Mouse (Mus musculus): ENCODE measurements around the gene Mpzl2. TPM values are rescaled to one million over a fixed set of nuclear protein-coding genes. Genes with fewer than 3 reads are reported as not detected.

The Mpzl2 gene
- polyA plus RNA-seq, 1 experiment from 2014 or later: 0.92 TPM

DNA sequence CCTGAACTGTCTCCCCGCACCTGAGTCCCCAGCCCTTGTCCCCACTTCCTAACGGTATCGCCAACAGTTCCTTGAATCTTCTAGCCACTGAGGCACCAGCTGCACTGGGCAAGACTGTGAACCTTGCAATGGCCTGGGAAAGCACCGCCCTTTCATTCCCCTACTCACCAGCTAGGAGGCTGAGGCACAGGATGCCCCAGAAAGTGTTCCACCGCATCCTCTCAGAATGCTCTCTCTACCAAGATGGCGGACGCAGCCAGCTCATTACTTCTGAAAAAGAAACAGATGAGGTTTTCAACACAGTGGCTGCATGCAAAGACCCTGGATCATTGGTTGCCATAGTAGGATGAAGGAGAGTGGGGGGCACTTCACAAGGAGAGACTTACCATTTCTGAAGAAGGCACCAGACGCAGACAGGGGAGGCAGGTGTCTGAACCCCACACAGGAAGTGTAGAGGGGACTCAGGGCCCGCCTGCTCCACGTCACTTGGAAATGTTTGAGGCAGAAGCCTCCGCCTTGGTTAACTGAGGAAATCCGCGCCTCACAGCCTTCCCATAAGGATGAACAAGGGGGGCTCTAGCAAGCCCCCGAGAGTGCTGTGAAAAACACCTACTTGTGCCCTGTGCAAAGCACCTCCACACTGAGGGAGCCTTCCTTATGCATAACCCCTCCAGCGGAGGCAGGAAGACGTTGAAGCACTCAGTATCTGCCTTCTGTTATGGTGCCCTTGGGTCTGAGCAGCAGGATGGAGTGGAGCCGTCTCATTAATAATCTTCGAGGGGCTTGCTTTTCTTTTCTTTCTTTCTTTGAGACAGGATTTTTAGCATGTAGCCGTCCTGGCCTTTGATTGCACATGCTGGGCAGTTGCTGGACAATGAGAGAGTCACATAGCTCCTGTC is 30.2 kb upstream of the Mpzl2 start, which contains the start of gene Cd3e:
TSS of gene Cd3e (minus strand) at position 448 of the 899 bp plus-strand sequence.
- Histone ChIP-seq H3K27ac (ENCODE audit: poor library complexity, severe bottlenecking) (no peak within 1 kb of the TSS), H3K36me3 (no peaks in the 10 kb centered on the region), H3K4me2 (no peak within 1 kb of the TSS), H3K4me3 (no peak within 1 kb of the TSS), H3K9ac (no peak within 1 kb of the TSS), H3K4me1 (replicated peaks) (no peaks in the 10 kb centered on the region), H3K27me3 (replicated peaks) (peaks cover 37% of the 10 kb centered on the region), H3K9me3 (replicated peaks) (peaks cover under 1% of the 10 kb centered on the region; the same call in 1 of the 2 replicates)
- WGBS: 78% methylated on average over 19 of the region's 19 CpGs
- no peak for ATAC-seq (ENCODE audit: insufficient number of reproducible peaks, low FRiP score)

DNA sequence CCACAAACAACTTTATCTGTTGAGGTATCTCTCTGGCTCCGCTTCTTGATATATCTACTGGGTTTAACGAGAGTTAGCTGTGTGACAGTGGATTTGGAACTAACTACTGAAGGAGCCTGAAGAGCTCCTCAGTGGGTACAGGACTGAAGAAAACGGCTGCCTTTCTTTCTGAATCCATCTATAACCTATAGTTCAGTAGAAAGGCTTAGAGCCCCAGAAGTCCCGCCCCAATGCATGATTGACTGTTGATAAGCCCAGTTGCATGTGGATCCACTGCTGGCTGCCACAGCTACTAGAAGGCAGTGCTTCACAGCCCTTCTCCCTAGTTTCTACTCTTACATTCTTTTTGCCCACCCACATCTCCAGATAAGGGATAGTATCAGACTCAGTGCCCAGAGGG is 29.1 kb upstream of the Mpzl2 start:
- no peak for ATAC-seq (ENCODE audit: insufficient number of reproducible peaks, low FRiP score)
- H3K4me1 ChIP-seq (replicated peaks): no peaks in the 10 kb centered on the region
- no peak overlapping the region for H3K9ac ChIP-seq
- no peak overlapping the region for H3K4me3 ChIP-seq
- 61% methylated on average over 4 of the region's 4 CpGs for WGBS
- no peaks in the 10 kb centered on the region for H3K36me3 ChIP-seq
- H3K9me3 ChIP-seq (replicated peaks): peaks cover 4% of the 10 kb centered on the region; the same call in 1 of the 2 replicates
- peaks cover 35% of the 10 kb centered on the region for H3K27me3 ChIP-seq (replicated peaks)
- no peak overlapping the region for H3K4me2 ChIP-seq
- H3K27ac ChIP-seq (ENCODE audit: poor library complexity, severe bottlenecking): no peak overlapping the region

DNA sequence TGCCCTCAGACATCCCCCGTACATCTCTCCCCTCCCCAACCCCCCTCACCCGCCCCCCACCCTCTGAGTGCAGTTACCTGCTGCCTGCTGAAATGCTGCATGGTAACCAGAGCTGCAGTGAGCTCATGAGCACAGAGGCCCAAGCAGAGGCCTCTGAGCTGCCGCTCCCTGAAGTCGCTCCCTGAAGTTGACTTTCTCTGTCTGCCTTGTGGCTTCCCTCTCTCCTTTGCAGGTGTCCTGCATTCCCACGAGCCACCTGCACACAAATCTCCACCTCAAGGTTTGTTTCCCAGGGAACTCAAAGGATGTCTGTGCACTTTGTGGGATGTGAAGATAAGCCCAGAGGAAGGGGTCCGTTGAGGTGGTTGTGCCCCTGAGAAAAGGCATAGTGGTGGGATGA is 28.3 kb upstream of the Mpzl2 start:
- ATAC-seq (ENCODE audit: insufficient number of reproducible peaks, low FRiP score): no peak
- Histone ChIP-seq H3K36me3 (no peaks in the 10 kb centered on the region), H3K27ac (ENCODE audit: poor library complexity, severe bottlenecking) (no peak overlapping the region), H3K9me3 (replicated peaks) (peaks cover 4% of the 10 kb centered on the region; the same call in 1 of the 2 replicates), H3K27me3 (replicated peaks) (peaks cover 35% of the 10 kb centered on the region), H3K9ac (no peak overlapping the region), H3K4me1 (replicated peaks) (no peaks in the 10 kb centered on the region), H3K4me2 (no peak overlapping the region), H3K4me3 (no peak overlapping the region)
- 44% methylated on average over 6 of the region's 6 CpGs for WGBS

DNA sequence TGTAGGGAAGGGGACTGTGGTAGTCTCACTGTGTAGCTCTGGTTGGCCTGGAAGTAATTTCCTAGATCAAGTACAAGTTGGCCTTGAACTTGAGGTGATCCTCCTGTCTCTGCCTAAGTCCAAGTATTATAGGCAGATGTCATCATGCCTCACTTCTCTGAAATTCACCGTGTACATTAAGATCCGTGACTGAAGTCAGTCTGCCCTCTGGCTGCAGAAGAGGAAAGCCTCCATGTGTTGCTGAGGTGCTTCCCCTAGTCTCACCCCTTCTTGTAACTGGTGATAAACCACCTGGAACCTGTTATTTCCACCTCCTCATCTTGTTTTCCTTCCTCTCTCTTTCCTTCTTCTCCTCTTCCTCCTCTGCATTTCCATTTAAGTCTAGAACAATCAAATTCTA is 24.7 kb upstream of the Mpzl2 start:
- H3K4me3 ChIP-seq: no peak overlapping the region
- H3K9ac ChIP-seq: no peak overlapping the region
- H3K9me3 ChIP-seq (replicated peaks): peaks cover 4% of the 10 kb centered on the region; the same call in 1 of the 2 replicates
- H3K4me2 ChIP-seq: no peak overlapping the region
- WGBS: 35% methylated on average over 2 of the region's 2 CpGs
- no peaks in the 10 kb centered on the region for H3K36me3 ChIP-seq
- ATAC-seq (ENCODE audit: insufficient number of reproducible peaks, low FRiP score): no peak
- no peak overlapping the region for H3K27ac ChIP-seq (ENCODE audit: poor library complexity, severe bottlenecking)
- no peaks in the 10 kb centered on the region for H3K4me1 ChIP-seq (replicated peaks)
- H3K27me3 ChIP-seq (replicated peaks): peaks cover 23% of the 10 kb centered on the region

DNA sequence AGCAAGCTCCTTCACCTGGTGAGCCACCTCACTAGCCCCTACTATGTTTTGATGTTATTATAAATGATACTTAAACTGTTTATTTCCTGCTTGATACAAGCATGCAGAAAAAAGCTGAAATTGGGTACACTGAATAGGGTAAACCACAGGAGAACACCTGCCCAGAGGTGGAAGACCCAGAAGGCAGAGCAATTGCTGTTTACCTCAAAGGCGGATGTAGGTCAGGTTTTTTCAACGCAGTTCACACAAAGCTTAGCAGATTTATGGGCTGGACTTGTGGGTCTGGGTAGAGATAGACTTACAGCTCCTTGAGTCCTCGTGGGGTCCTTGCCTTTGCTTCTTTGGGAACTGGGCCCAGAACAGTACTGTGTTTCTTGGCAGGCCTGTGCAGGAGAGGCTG is 23.8 kb upstream of the Mpzl2 start:
- 71% methylated on average over 3 of the region's 3 CpGs for WGBS
- no peak for ATAC-seq (ENCODE audit: insufficient number of reproducible peaks, low FRiP score)
- no peak overlapping the region for H3K4me3 ChIP-seq

DNA sequence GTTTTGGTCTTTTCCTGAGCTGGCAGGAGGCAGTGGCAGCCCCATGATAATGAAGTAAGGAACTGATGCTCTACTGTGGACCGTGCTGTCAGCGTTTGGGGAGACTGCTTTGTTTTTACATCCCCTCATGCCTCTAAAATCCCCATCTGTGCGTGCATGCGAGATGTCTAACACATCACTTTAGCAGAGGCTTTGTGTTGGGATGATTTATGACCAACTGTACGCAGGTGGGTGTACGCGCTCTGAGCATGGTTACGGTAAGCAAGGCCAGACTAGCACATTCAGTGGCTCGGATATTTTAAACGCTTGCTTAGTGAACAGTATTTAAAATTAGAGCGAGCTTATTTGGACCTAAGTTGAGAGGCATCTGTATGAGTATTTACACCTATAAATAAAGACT is 21.6 kb upstream of the Mpzl2 start:
- no peak for ATAC-seq (ENCODE audit: insufficient number of reproducible peaks, low FRiP score)
- Histone ChIP-seq H3K27me3 (replicated peaks) (peaks cover 11% of the 10 kb centered on the region; the same call in 1 of the 2 replicates), H3K9me3 (replicated peaks) (peaks cover 4% of the 10 kb centered on the region; the same call in 1 of the 2 replicates), H3K36me3 (no peaks in the 10 kb centered on the region), H3K4me3 (no peak overlapping the region), H3K27ac (ENCODE audit: poor library complexity, severe bottlenecking) (no peak overlapping the region), H3K9ac (no peak overlapping the region), H3K4me1 (replicated peaks) (no peaks in the 10 kb centered on the region), H3K4me2 (no peak overlapping the region)
- 85% methylated on average over 11 of the region's 11 CpGs for WGBS

More for the DNA sequence above, 23.8 kb upstream of the Mpzl2 start:
- Histone ChIP-seq H3K36me3 (no peaks in the 10 kb centered on the region), H3K27me3 (replicated peaks) (peaks cover 28% of the 10 kb centered on the region), H3K9ac (no peak overlapping the region), H3K4me2 (no peak overlapping the region), H3K9me3 (replicated peaks) (peaks cover 4% of the 10 kb centered on the region; the same call in 1 of the 2 replicates), H3K4me1 (replicated peaks) (no peaks in the 10 kb centered on the region), H3K27ac (ENCODE audit: poor library complexity, severe bottlenecking) (no peak overlapping the region)

DNA sequence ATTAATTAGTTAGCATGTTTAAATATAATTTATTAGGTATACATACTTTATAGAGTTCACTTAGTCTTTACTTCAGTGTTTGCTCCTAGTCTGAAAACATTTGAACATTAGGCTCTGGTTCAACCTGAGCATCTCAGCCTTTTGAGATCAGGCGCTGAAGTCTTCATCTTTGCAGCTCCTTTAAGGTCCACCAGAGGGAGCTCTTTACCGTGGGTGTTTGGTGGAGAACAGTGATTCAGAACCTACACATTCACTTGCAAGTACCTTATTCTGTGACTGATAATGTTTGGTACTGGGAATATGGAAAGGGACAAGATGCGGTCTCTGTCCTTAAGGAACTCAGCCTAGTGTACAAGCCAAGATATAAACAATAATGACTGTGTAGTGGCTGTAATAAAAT is 16.8 kb upstream of the Mpzl2 start:
- no peaks in the 10 kb centered on the region for H3K9me3 ChIP-seq (replicated peaks)
- H3K4me2 ChIP-seq: no peak overlapping the region
- no peak for ATAC-seq (ENCODE audit: insufficient number of reproducible peaks, low FRiP score)
- no peak overlapping the region for H3K9ac ChIP-seq
- no peak overlapping the region for H3K4me3 ChIP-seq
- 10% methylated on average over 3 of the region's 3 CpGs for WGBS
- H3K27me3 ChIP-seq (replicated peaks): peaks cover 29% of the 10 kb centered on the region
- H3K36me3 ChIP-seq: no peaks in the 10 kb centered on the region
- no peak overlapping the region for H3K27ac ChIP-seq (ENCODE audit: poor library complexity, severe bottlenecking)
- H3K4me1 ChIP-seq (replicated peaks): no peaks in the 10 kb centered on the region

DNA sequence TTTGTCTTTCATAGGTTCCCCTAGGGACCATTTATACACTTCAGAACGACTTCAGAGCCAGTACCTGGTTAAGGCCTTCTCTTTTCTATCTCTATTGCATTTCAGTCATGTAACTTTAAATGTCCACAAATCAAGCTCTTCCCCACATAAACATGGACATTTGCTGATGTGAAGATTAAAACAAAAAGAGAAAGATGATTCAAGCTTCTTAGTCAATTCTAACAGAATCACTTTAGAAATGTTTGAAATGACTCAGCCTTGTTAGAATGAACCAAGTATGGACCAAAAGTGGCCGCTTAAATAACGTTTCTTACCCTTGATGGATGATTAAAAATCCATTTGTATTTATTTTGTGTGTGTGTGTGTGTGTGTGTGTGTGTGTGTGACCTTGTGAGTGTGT is 16.0 kb upstream of the Mpzl2 start:
- 50% methylated on average over 3 of the region's 3 CpGs for WGBS
- no peak overlapping the region for H3K4me3 ChIP-seq
- no peaks in the 10 kb centered on the region for H3K4me1 ChIP-seq (replicated peaks)
- peaks cover 36% of the 10 kb centered on the region for H3K27me3 ChIP-seq (replicated peaks)
- no peaks in the 10 kb centered on the region for H3K36me3 ChIP-seq
- no peak for ATAC-seq (ENCODE audit: insufficient number of reproducible peaks, low FRiP score)
- H3K9ac ChIP-seq: no peak overlapping the region
- no peak overlapping the region for H3K4me2 ChIP-seq
- no peak overlapping the region for H3K27ac ChIP-seq (ENCODE audit: poor library complexity, severe bottlenecking)
- H3K9me3 ChIP-seq (replicated peaks): no peaks in the 10 kb centered on the region

DNA sequence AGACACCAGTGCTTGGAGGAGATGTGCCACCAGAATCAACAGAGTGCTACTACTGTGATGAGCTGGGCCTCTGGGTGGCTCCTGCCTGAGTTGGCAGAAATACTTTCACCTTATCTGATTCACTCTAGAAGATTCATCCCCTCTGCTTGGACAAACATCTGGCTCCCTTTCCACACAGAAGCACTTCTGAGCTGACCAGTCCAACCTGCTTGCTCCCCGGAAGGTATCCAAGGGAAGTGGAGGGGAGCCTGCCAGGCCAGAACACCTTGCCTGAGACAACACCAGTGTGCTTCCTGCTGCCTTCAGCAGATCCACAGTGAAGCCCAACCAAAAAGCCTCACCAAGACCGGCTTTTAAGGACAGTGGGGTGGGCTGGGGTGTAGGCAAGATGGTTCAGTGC is 15.4 kb upstream of the Mpzl2 start:
- H3K9ac ChIP-seq: no peak overlapping the region
- H3K36me3 ChIP-seq: no peaks in the 10 kb centered on the region
- WGBS: 65% methylated on average over 2 of the region's 2 CpGs
- ATAC-seq (ENCODE audit: insufficient number of reproducible peaks, low FRiP score): no peak
- H3K4me1 ChIP-seq (replicated peaks): no peaks in the 10 kb centered on the region
- H3K4me2 ChIP-seq: no peak overlapping the region
- no peak overlapping the region for H3K27ac ChIP-seq (ENCODE audit: poor library complexity, severe bottlenecking)
- H3K4me3 ChIP-seq: no peak overlapping the region
- peaks cover 42% of the 10 kb centered on the region for H3K27me3 ChIP-seq (replicated peaks)
- no peaks in the 10 kb centered on the region for H3K9me3 ChIP-seq (replicated peaks)

DNA sequence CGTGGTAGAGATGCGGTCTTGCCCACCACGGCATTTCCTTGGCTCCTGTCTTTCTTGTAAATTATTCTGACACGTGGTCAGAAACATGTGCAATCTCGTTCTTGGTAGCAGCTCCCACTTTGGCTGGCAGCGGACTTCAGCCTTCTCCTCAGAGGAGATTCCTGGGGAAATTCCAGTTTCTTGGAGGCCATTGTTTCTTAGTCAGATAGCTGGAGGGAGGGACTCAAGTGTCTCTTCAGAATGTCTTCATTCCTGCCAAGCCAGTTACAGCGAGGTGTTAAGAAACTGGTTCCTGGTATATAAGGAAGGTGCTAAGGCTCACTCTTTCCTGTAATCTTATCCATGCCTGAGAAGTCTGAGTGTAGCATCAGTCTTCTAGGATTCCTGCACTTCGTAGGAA is 12.2 kb upstream of the Mpzl2 start:
- no peak for ATAC-seq (ENCODE audit: insufficient number of reproducible peaks, low FRiP score)
- peaks cover 55% of the 10 kb centered on the region for H3K27me3 ChIP-seq (replicated peaks)
- 0 out of 2 replicates have a peak, but pooled peaks cover 3% of the 10 kb centered on the region for H3K4me1 ChIP-seq (replicated peaks)
- H3K9ac ChIP-seq: no peak overlapping the region
- no peak overlapping the region for H3K27ac ChIP-seq (ENCODE audit: poor library complexity, severe bottlenecking)
- H3K4me3 ChIP-seq: no peak overlapping the region
- H3K9me3 ChIP-seq (replicated peaks): no peaks in the 10 kb centered on the region
- 64% methylated on average over 8 of the region's 8 CpGs for WGBS
- no peak overlapping the region for H3K4me2 ChIP-seq
- H3K36me3 ChIP-seq: no peaks in the 10 kb centered on the region

DNA sequence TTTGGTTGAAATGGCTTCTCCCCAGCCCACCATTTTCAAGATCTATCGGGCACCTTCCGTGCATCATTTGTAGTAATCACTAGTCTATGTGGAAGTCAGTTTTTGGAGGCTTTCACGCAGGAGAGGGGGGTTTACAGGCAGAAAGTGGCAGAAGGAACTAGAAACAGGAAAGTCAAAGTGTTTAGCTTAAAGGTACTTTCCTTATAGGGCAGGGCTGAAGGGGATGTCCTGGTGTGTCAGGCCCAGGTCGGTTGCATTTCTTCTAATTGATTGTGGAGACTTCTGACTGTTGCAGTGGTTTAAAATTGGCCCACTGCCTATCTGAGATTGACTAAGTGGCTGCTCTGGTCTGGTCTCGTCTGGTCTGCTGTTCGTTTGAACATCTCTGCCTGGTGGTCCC is 9.3 kb upstream of the Mpzl2 start:
- Histone ChIP-seq H3K27me3 (replicated peaks) (peaks cover 48% of the 10 kb centered on the region), H3K4me3 (no peak overlapping the region), H3K9ac (no peak overlapping the region), H3K27ac (ENCODE audit: poor library complexity, severe bottlenecking) (no peak overlapping the region), H3K36me3 (no peaks in the 10 kb centered on the region), H3K9me3 (replicated peaks) (no peaks in the 10 kb centered on the region), H3K4me1 (replicated peaks) (0 out of 2 replicates have a peak, but pooled peaks cover 3% of the 10 kb centered on the region), H3K4me2 (no peak overlapping the region)
- no peak for ATAC-seq (ENCODE audit: insufficient number of reproducible peaks, low FRiP score)
- 49% methylated on average over 6 of the region's 6 CpGs for WGBS

Measured in heart, embryonic 12.5 days (tissue).